Mouse (Mus musculus) spleen, postnatal 36 days (tissue): ENCODE results near the gene Alox12.

Experiments used
- DNase-seq, 2 experiments: peaks; one replicate each; pipeline ENCODE4 v3.0.0; 2022; ENCODE audit warnings: low spot score in 2 of 2, mixed read lengths in 1 of 2

Alox12 gene

GRCm38 (mm10) chr11:70220731-70221602 lies 34.2 kb downstream of the Alox12 start, which contains the start of gene Slc16a13:
TSS of gene Slc16a13 (minus strand) at chr11:70221064.
- peak; percentile 94 to 96 for DNase-seq

- DNase-seq = no peak
Observed at GRCm38 (mm10) chr11:70220323-70220722, 34.8 kb downstream of the Alox12 start.

GRCm38 (mm10) chr11:70219873-70220272 lies 35.3 kb downstream of the Alox12 start:
- DNase-seq = no peak

DNA sequence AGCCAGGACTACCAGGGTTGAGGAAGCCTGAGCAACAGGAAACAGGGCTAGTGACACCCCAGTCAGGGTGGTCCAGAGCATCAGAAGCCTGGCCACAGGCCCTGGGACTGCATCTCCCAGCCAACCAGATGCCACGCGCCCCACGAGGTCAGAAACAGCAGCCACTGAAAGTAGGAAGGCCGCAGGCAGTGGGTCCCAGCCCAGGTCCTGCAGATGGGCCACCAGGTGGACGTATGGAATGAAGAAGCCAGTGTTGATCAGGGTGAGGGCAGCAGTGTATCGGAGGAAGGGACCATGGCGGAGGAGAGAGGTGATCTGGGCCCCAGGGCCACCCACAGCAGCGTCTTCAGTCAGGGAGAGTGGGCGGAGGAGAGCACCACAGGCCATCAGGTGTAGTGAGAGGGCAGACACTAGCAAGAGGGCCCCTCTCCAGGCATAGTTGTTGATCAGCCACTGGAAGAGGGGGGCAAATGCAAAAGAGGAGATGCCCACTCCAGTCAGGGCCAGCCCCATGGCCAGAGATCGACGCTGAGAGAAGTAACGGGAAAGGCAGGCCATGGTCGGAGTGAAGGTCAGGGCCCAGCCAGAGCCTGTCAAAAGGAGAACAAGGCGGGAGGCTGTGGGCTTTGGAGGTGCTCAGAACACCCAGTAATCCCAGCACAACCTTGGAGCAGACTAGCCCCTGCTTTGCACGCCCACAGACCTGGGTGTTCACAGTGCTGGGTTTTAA lies 36.2 kb downstream of the Alox12 start:
- DNase-seq = no peak

DNA sequence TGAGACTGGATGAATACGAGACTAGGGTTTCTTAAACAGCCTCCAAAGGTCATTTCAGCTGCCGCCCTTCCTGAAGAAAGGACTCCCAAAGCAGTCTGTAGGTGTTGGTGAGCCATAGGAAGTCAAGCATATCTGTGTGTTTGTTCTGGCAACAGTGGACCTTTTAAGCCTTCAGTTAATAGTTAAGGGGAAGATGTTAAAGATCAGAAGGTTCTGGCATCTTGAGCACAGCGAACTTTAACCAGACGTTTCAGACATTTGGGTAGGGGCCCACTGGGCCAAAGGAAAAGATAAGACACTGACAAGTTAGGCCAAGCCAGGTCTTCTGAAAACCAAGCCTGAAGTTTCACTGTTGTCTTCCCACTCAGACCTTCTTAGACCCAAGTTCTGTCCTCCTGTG lies 37.1 kb downstream of the Alox12 start:
- DNase-seq = no peak

DNA sequence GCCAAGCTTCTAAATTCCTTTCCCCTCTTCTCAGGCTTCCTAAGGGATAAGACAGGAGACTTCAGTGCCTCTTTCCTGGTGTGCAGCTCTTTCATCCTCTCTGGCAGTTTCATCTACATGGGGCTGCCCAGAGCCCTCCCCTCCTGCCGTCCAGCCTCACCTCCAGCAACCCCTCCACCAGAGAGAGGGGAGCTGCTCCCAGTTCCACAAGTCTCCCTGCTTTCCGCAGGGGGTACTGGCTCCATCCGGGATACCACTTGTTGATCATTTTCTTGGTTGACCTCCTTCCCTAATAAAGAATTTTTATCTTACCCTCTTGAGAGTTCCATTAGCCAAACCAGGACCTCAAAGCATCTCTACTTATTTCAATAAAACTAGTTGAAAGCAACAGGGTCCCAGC lies 39.0 kb downstream of the Alox12 start:
- no peak for DNase-seq

DNA sequence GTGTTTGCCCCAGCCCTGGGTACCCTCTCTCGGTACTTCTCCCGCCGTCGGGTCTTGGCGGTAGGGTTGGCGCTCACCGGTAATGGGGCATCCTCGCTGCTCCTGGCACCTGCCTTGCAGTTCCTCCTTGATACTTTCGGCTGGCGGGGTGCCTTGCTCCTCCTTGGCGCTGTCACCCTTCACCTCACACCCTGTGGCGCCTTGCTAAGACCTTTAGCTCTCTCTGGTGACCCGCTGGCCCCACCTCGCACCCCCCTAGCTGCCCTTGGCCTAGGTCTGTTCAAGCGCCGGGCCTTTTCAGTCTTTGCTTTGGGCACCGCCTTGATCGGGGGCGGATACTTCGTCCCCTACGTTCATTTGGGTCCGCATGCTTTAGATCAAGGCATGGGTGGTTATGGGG lies 39.9 kb downstream of the Alox12 start:
- DNase-seq = no peak

DNA sequence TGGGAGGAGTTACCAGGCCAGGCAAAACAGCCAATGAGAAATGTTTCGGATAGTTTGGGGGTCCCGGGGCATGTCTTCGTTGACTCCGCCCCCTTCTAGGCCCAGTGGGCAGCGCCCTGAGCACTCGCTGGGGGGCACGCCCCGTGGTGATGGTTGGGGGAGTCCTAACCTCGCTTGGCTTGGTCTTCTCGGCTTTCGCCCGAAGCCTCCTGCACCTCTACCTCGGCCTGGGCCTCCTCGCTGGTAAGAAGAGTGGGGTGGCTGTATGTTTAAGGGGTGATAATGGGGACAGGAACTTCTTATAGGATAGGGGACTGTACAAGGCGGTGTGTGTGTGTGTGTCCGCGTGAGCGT lies 40.3 kb downstream of the Alox12 start:
- DNase-seq = no peak

DNA sequence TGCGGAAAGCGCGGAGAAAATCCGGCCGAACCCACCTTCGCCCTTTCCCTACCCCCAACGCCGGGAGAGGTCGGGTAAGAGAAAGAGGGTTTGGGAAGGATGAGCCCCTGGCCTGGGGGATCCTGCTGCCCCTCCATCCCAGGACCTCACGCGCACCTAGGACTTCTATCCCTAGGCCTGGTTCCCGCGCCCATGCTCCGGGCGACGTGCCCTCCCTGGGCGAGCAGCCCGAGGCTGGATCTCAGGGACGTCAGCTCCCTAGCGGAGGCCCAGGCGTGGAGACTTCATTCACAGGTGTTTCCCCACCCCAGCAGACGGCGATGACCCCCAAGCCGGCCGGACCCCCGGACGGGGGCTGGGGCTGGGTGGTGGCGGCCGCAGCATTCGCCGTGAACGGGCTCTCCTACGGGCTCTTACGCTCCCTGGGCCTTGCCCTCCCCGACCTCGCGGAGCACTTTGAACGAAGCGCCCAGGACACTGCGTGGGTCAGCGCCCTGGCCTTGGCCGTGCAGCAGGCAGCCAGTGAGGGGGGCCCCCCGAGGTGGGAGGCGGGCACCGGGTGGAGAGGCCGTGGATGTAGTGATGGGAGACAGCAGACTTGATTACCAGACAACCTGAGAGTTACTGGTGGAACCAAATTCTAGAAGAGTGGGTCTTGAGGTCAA lies 40.8 kb downstream of the Alox12 start:
- no peak for DNase-seq

DNA sequence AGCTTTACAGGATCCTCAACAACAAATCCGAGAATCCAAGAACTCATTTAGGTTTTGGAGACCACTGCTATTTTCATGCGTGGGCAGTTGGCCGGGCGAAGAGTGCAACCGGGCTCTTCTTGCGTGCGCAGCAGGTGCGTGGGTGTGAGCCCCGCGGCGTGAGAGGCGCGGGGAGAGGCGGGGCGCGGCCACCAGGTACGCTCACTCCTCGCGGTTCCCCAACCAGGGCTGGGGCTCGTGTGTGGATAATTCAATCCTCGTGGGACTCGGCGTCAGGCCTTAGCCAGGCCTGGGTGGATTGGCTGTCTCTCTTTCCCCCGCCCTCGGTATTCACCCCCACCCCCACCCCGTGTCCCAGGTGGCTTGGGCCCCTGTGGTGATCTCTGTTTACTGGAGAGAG lies 41.4 kb downstream of the Alox12 start:
- no peak for DNase-seq

DNA sequence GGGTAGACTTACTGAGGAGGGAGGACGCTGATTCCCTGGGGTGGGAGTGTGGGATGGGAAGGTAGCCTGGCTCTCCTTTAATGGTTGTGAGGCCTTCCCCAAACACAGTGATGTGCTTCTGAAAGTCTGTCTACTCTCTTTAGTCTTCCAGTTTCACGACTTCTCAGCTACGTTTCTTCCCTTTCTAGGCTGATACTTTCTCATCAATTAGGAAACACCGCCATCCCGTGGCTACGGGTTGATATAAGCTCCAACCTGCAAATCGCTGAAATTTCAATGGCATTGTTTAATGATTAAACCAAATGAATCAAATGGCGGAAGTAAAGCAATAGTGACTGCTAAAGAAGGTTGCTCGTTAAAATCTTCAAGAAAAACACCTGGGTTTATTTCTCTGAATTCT lies 42.3 kb downstream of the Alox12 start:
- peak; percentile 44 to 58 for DNase-seq

GRCm38 (mm10) chr11:70212423-70212822 lies 42.7 kb downstream of the Alox12 start, which contains the start of gene Slc16a11:
TSS of gene Slc16a11 (plus strand) at chr11:70212752.
- no peak for DNase-seq

GRCm38 (mm10) chr11:70211972-70212371 lies 43.2 kb downstream of the Alox12 start:
- no peak for DNase-seq

GRCm38 (mm10) chr11:70210681-70211080 lies 44.5 kb downstream of the Alox12 start:
- no peak for DNase-seq

DNA sequence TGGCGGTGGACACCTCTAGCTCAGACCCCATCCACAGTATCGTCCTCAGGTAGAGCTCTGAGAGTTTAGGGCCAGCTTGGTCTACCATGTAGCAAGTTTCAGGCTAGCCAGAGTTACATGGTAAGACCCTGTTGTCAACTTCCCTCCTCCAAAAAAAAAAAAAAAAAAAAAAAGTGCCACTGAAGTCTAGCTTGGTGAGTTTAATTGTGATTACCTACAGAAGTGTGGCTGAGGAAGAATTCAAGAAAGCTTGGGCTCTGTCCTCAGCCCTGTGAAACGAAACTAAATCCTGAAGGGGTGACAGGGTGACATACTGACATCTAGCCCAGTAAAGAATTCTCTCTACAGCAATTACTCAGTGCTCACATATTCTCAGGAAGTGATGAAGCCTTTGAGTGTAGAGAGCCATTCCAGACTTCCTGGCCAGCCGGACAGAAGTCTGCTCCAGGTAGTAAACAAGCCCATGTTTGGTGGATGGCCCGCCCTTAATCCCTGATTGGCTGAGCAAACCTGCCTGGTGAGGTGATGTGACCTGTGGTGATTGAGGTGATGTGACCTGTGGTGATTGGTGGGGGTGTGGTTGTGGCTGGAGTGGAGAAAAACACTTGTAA lies 46.3 kb downstream of the Alox12 start:
- DNase-seq = no peak

GRCm38 (mm10) chr11:70207283-70207682 lies 47.9 kb downstream of the Alox12 start:
- no peak for DNase-seq

DNA sequence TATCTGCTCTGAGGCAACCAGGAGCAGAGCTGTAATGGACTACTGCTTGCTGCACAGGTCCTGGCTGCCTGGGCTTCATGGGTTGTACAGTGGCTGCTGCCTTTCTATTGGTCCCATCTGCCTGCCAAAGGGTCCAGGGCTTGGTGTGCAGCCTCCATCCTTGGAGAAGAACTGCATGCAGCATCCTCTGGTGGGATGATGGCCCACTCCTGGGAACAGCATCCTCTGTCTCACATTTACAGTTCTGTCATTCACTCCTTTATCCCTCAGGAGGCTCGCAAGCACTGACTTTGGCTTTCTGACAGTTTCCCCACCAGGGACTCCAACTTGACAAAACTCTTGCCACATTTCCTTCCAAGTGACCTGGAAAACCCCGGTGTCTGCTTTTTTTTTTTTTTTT lies 48.4 kb downstream of the Alox12 start:
- DNase-seq = no peak

DNA sequence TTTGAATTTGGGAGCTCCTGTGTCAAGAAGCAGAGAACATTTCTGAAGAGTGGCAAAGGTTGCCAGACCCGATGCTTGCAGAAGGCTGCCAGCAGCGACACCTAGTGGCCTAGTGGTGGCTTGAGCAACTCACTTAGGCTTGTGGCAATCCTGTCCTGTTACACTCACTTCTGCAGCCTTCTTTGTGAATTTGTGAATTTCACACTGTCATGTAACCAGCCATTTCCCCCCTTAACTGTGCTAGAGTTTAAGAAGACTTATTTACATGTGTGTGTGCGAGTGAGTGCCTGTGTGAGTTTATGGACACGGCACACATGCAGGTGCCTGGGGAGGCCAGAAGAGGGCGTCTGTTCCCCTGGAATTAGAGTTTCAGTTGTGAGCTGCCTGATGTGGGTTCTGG lies 53.5 kb downstream of the Alox12 start:
- peak; percentile 60 to 68 for DNase-seq

GRCm38 (mm10) chr11:70200036-70200608 lies 55.0 kb downstream of the Alox12 start:
- DNase-seq = no peak

- no peak for DNase-seq
Observed at GRCm38 (mm10) chr11:70199107-70199506, 56.0 kb downstream of the Alox12 start.

DNA sequence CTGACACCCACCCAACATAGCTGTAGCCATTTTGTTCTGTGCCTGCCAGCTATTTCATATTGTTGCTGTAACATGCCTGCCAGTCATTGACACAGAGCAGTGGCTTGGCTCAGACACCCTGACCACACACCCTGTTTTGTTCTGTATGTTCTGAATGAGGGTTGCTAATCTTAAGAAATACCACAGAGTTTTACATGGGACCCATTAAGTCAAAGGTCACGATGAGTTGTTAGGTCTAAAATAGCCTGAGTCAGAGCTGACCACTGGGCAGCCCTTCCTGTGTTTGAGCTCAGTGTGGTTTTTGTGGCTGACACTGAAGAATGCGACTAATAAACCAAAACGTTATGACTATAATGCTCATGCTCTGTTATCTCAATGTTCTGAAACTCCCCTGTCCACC lies 56.8 kb downstream of the Alox12 start:
- no peak for DNase-seq
